Mouse (Mus musculus) frontal cortex, postnatal 36 days (tissue): Measurements from ENCODE around the gene Fadd.

Source experiments
- DNase-seq, 2 experiments: peaks; one replicate each; pipeline ENCODE4 v3.0.0; 2022; ENCODE audit warnings: low spot score in 2 of 2

Fadd gene

GRCm38 (mm10) chr7:144577876-144578275, 4.4 kb downstream of the Fadd start:
- peak; percentile 36 to 37 for DNase-seq

GRCm38 (mm10) chr7:144572234-144572633, 10.0 kb downstream of the Fadd start:
- DNase-seq = no peak

- no peak for DNase-seq
These were observed 10.7 kb downstream of the Fadd start for GRCm38 (mm10) chr7:144571598-144571997.

GRCm38 (mm10) chr7:144569428-144569827, 12.8 kb downstream of the Fadd start:
- DNase-seq = peak in 1 of 2 experiments; percentile 21

DNA sequence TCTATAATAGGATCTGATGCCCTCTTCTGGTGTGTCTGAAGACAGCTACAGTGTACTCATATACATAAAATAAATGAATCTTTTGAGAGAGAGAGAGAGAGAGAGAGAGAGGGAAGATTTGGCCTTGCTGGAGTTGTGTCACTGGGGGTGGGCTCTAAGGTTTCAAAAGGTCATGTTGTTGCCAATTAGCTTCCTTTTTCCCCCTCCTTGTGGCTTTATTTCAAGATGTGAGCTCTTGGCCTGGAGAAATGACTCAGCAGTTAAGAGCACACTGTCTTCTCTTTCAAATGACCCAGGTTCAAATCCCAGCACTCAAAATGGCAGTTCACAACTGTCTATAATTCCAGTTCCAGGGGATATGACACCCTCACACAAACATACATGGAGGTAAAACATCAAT, 14.2 kb downstream of the Fadd start:
- DNase-seq = no peak

GRCm38 (mm10) chr7:144566921-144567682, 15.2 kb downstream of the Fadd start:
- no peak for DNase-seq

- no peak for DNase-seq
These were observed 18.7 kb downstream of the Fadd start for GRCm38 (mm10) chr7:144563456-144564155.

DNA sequence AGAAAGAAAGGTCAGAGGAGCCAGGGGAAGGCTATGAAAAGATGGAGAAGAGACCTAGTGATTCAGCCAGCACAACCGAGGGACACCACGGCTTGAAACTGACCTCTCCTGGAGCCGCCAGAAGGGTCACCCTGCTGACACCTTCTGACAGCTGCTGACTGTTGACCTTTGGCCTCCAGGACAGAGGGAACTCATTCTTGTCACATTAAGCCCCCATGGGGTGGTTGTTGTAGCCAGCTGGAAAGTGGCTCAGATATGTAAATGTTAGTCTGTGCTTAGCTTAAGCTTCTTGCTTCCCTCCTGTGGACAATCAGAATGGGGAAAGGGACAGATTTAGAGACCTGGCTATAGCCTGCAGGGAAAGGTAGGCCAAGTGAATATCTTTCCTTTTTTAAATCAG, 20.2 kb downstream of the Fadd start:
- no peak for DNase-seq

- no peak for DNase-seq
These were observed 21.7 kb downstream of the Fadd start for GRCm38 (mm10) chr7:144560594-144560993.

DNA sequence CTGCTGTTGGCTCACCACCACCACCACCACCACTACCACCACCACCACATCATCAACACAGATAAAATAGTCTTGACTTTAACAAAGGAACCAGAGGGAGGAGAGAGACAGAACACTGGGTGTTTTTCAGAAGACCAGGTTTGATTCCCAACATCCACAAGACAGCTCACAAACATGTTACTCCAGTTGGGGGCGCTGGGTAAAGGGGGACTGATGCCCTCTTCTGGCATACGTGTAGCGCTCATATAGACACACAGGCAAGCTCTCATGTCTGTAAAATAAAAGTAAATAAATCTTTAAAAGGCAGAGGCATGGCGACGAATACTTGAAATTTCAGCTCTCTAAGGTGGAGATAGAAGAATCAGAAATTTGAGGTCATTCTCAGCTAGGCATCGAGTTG, 23.7 kb downstream of the Fadd start:
- no peak for DNase-seq

DNA sequence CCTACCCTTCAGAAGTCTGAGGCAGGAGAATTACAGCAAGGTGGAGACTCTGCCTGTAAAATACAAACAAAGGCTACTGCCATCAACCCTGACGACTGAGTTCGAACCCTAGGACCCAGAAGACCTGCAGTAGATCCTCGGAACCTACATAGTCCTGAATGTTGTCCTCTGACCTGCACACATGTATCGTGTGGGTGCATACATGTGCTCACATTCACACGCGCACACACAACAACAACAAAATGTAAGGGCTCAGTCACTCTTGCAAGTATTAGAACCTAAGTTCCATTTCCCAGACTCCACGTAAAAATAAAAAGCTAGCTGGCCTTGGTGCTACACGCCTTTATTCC, 28.2 kb downstream of the Fadd start:
- DNase-seq = no peak

- DNase-seq = peak; percentile 97 to 98
These were observed 28.8 kb downstream of the Fadd start, which contains the start of gene Ppfia1 for GRCm38 (mm10) chr7:144553237-144554122. Gene Ppfia1 (minus strand): TSS chr7:144553729.

DNA sequence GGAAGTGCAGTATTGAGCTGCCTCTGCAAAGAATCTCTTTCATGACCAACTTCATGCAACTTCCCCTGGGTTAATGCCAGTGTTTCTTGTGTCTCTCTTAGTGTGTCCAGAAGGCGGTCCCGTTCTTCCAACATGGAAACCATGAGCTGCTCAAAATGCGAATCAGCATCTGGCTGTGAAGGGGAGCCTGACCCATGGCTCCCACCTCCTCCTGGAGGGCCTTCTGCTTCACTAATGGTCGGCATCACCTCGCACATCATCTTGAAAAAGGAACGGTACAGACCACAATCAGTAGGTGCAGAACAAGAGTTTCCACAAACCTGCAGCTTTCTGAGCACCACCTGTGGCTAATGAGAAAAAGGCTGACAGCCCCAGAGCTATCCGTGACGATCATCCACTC, 30.0 kb downstream of the Fadd start:
- no peak for DNase-seq

- no peak for DNase-seq
These were observed 31.5 kb downstream of the Fadd start for GRCm38 (mm10) chr7:144550811-144551210.

DNA sequence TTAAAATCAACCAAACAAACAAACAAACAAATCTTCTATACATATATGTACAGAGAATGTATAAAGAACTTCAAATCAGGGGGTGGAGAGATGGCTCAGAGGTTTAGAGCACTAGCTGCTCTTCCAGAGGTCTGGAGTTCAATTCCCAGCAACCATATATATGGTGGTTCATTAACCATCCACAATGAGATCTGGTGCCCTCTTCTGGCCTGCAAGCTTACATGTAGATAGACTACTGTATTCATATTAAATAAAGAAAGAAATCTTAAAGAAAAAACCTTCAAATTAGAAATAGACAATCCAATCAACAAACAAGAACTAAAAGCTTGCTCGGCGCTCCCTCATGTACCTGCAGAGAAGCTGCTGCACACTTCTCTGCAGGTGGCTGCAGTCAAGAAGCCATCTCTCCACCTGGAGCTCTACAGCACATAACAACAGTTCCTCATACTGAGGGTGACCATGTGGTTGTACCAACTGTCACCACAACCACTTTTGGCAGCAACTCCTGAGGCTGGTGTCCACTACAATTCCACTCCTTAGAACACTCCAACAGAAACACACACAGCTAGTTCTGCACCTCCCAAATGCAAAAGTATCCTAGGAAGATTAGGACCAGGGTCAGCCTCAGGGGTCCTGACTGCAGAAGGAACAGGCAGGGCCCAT, 32.2 kb downstream of the Fadd start:
- no peak for DNase-seq

GRCm38 (mm10) chr7:144545231-144545630, 37.0 kb downstream of the Fadd start:
- DNase-seq = no peak

DNA sequence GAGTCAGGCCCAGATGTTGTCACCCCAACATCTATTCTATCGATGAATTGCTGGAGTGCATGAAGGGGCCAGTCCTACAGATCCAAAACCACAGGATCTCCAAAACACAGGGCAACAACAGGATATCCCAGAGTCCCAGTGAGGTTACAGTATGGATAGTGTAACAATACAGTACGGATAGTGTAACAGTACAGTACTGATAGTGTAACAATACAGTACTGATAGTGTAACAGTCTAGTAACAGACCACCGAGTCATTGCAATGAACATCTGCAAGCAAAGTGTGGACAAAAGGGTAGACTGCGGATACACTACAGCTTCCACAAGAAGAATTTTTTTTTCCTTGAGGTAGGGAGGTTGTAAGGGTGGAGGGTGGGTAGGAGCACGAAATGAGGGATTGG, 40.9 kb downstream of the Fadd start:
- DNase-seq = no peak

DNA sequence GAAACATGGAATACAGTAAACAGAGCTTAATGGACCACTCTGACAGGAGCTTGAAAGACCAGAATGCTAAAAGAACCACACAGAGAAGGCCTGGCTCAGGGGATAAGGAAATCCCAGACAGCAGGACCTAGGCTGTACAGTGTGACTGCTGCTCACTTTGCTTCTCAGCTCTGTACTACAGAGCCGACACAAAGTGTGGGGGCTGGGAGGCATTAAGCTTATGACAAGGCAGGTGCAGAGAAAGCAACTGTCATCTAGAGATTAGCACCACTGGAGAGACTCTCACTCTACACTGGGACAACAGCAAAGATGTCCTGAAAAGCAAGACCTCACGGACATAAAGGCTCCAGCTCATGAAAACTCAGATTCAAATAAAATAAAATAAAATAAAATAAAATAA, 43.1 kb downstream of the Fadd start:
- no peak for DNase-seq

DNA sequence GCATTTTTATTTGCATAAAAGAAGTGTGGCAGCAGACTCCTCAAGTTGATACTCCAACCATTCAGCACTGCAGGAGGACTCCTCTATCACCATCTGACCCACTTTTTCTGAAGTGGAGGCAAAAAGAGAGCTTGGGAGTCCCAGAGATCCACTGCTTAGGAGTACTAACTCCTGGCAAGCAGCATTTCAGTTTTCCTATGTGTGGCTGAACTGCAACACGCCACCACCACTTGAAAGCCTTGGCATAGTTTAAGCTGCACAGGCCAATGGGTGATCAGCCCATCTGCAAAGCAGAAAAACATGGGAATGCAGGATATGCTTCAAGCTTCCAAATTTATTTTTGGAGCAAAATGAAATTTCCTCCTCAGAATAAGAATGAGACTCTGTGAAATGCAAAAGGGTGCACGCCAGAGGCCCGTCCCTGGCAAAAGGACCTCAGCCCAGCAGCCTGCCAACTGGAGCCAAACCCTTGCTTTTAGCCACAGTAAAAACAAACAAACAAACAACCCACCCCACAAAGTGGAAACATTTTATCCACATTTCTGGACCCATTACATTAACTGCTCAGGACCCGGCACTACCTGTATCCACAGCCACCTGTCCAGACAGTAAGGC, 44.1 kb downstream of the Fadd start:
- peak in 1 of 2 experiments; percentile 24 for DNase-seq

DNA sequence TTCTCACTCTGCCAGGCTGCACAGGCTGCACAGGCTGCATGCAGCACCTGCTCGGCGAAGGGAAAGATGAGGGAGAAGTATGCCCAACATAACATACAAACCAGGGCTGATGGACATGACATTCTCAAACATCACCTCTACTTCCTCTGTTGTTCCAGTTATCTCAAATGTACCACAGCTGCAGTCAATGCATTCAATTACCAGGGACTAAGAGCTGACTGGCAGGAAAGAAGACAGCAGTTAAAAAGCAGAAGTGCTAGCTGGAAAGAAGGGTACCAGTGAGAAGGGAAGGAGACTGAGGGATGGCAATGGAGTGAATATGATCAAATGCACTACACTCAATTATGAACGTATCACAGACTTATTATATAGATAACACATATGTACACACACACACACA, 45.9 kb downstream of the Fadd start:
- no peak for DNase-seq

- DNase-seq = no peak
These were observed 47.5 kb downstream of the Fadd start for GRCm38 (mm10) chr7:144534773-144535172.
